Mouse (Mus musculus) forebrain, postnatal 0 days (tissue): ENCODE measurements at regions not wholly inside any gene's neighbourhood (a gene's known extent, or its start where the extent isn't known, plus 50 kb on each side); places are given as distances from the start of the nearest gene placed in this dataset.

Experiments used
- ATAC-seq: fragments of 200-750 bp; cut with Nextera tagmentation; 2 replicates; pipeline ENCODE4 v1.8.0; 2017; ENCODE audit warnings: mild to moderate bottlenecking, moderate library complexity
- DNase-seq: peaks from one replicate; pipeline ENCODE4 v3.0.0-alpha.2; 2015
- H3K27ac ChIP-seq: fragments of 300-500 bp; sonication (generic); 2 replicates; pipeline ENCODE4 v1.5.1; 2014; ENCODE audit warnings: low read depth, mild to moderate bottlenecking, antibody characterized with exemption, low read length, moderate library complexity, mixed read lengths
- H3K27me3 ChIP-seq: fragments of 300-500 bp; sonication (generic); 2 replicates; pipeline ENCODE4 v1.6.1; 2014; ENCODE audit warnings: mild to moderate bottlenecking, low read length, mixed read lengths; ENCODE audit not compliant: insufficient read depth
- H3K36me3 ChIP-seq: fragments of 300-500 bp; sonication (generic); 2 replicates; pipeline ENCODE4 v1.6.1; 2014; ENCODE audit warnings: mild to moderate bottlenecking, moderate library complexity; ENCODE audit not compliant: insufficient read depth
- H3K4me1 ChIP-seq: fragments of 300-500 bp; sonication (generic); 2 replicates; pipeline ENCODE4 v1.6.1; 2014; ENCODE audit warnings: antibody characterized with exemption; ENCODE audit not compliant: insufficient read depth
- H3K4me2 ChIP-seq: fragments of 300-500 bp; sonication (generic); 2 replicates; pipeline ENCODE4 v1.6.1; 2014; ENCODE audit warnings: low read depth, mild to moderate bottlenecking, moderate library complexity
- H3K4me3 ChIP-seq: fragments of 300-500 bp; sonication (generic); 2 replicates; pipeline ENCODE4 v1.5.1; 2014; ENCODE audit warnings: low read depth, low read length, mixed read lengths
- H3K9ac ChIP-seq: fragments of 300-500 bp; sonication (generic); 2 replicates; pipeline ENCODE4 v1.6.1; 2014; ENCODE audit warnings: mild to moderate bottlenecking
- H3K9me3 ChIP-seq: fragments of 300-500 bp; sonication (generic); 2 replicates; pipeline ENCODE4 v1.6.1; 2016; ENCODE audit warnings: low read length
- CTCF ChIP-seq: sonication (generic); IDR thresholded peaks from 2 replicates; pipeline ENCODE4 v1.5.1; 2016; ENCODE audit warnings: antibody characterized with exemption, control low read depth, low read depth
- WGBS: fragments of 180-500 bp; shearing (Covaris S2); extraction: QIAGEN DNeasy Blood & Tissue Kit; methylation state at CpG from one replicate; pipeline ENCODE4 v1.1.7; 2014; 5-methylcytosine and 5-hydroxymethylcytosine counted together

DNA sequence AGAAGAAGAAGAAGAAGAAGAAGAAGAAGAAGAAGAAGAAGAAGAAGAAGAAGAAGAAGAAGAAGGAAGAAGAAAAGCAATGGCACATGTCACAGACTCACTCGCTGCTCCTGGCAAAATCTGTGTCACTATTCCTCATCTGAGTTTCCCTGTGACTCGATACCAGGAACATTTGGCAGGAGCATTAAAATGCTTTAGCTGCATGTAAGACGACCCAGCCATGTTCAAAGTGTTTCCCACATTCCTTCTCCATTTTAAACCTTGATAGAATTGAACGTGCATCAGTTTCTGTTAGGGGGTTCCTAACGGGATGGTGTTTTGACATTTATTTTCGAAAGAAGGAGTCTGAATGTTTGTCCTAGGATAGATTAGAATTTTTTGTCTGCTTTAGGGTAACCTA is 51.2 kb upstream of the Pja2 start:
- 62% methylated on average over 6 of the region's 6 CpGs for WGBS
- H3K4me3 ChIP-seq, result no peak overlapping the region

GRCm38 (mm10) chr17:64383600-64383999 is 51.9 kb upstream of the Pja2 start:
- Histone ChIP-seq H3K4me2 (no peak overlapping the region), H3K4me3 (no peak overlapping the region), H3K36me3 (no peaks in the 10 kb centered on the region), H3K9ac (no peak overlapping the region), H3K27me3 (no peaks in the 10 kb centered on the region), H3K4me1 (no peaks in the 10 kb centered on the region), H3K27ac (no peak overlapping the region), H3K9me3 (no peaks in the 10 kb centered on the region)
- no peak for TF ChIP-seq CTCF
- DNase-seq, result no peak
- ATAC-seq, result no peak
- WGBS, result 94% methylated on average over 11 of the region's 11 CpGs

More for the DNA sequence above, 51.2 kb upstream of the Pja2 start:
- no peak for TF ChIP-seq CTCF
- Histone ChIP-seq H3K4me2 (no peak overlapping the region), H3K27ac (no peak overlapping the region), H3K36me3 (no peaks in the 10 kb centered on the region), H3K27me3 (no peaks in the 10 kb centered on the region), H3K4me1 (no peaks in the 10 kb centered on the region), H3K9ac (no peak overlapping the region), H3K9me3 (no peaks in the 10 kb centered on the region)
- ATAC-seq (no peak), DNase-seq (no peak)

DNA sequence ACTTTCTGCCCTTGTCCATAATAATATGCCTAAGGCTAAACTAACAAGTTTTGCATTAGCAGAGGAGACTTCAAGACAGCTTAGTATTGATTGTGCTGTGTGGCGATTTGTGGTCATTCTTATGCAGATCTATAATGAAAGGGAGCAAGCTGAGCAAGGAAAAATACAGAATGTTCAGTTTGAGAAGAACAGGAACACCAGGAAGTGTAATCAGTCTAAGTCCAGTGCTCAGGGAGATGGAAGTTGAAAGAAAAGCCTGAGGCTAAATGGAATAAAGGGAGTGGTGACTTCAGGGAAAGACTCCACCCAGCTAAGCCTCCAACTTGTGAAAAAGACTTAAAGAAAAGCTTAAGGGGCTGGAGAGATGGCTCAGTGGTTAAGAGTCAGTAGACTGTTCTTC is 58.6 kb upstream of the Pja2 start:
- no peaks in the 10 kb centered on the region for H3K36me3 ChIP-seq
- 74% methylated on average over 1 of the region's 1 CpGs for WGBS
- no peak for TF ChIP-seq CTCF
- no peak for DNase-seq
- H3K4me2 ChIP-seq, result no peak overlapping the region
- ATAC-seq, result no peak
- no peaks in the 10 kb centered on the region for H3K9me3 ChIP-seq
- H3K4me1 ChIP-seq, result no peaks in the 10 kb centered on the region
- no peaks in the 10 kb centered on the region for H3K27me3 ChIP-seq
- no peak overlapping the region for H3K27ac ChIP-seq
- H3K9ac ChIP-seq, result no peak overlapping the region
- no peak overlapping the region for H3K4me3 ChIP-seq

GRCm38 (mm10) chr17:64397254-64397897 is 65.7 kb upstream of the Pja2 start:
- Histone ChIP-seq H3K9ac (no peak overlapping the region), H3K4me1 (no peaks in the 10 kb centered on the region), H3K27ac (no peak overlapping the region), H3K27me3 (no peaks in the 10 kb centered on the region), H3K36me3 (no peaks in the 10 kb centered on the region), H3K4me2 (no peak overlapping the region), H3K4me3 (no peak overlapping the region), H3K9me3 (no peaks in the 10 kb centered on the region)
- ATAC-seq, result no peak
- no peak for DNase-seq
- no peak for TF ChIP-seq CTCF
- WGBS, result 59% methylated on average over 12 of the region's 12 CpGs

DNA sequence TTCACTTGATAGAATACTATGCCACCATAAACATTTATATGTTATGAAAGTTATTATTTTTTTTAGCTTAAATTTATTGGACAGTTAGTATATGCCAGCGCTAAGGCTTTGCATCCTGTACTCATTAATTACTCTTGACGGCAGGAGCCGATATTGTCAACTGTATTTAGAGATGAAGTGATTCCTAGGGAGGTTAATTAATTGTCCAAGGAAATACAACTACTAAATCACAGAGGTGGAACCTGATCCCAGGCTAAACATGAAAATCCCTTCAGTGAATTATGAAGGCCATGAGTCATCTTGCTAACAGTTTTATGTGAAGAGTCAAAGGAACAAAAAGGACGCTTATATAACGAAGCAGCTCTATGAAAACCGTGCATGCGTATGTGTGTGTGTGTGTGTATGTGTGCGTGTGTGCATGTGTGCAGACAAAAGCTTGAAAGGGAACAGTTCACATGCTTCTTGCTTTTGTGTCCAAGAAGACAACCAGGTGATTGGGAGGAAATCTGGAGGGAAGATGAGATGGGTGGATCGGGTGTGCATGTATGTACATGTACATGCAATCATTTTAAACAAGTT is 66.5 kb upstream of the Pja2 start:
- no peak overlapping the region for H3K4me3 ChIP-seq
- DNase-seq (no peak), ATAC-seq (no peak)
- no peak overlapping the region for H3K4me2 ChIP-seq
- H3K36me3 ChIP-seq, result no peaks in the 10 kb centered on the region
- H3K4me1 ChIP-seq, result no peaks in the 10 kb centered on the region
- H3K27ac ChIP-seq, result no peak overlapping the region
- 69% methylated on average over 9 of the region's 9 CpGs for WGBS
- no peaks in the 10 kb centered on the region for H3K9me3 ChIP-seq
- no peak for TF ChIP-seq CTCF
- H3K27me3 ChIP-seq, result no peaks in the 10 kb centered on the region
- no peak overlapping the region for H3K9ac ChIP-seq

DNA sequence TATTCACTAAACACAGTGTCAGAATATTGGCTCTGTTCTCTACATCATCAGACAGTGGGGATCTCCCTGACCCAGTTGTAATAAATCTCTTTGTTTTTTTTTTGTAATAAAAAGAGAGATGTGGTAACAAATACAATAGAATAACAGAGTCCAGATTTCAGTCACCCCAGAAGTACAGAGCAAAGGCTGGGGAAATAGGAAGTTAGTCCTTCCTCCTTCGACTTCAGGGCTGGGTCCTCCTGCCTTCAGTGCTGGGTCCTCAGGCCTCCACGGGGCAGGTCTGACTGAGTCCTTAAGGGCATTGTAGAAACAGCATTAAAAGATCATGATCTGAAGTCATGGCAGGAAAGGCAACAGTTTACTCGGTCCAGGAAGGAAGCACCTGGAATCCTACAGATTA is 67.0 kb upstream of the Pja2 start:
- H3K9me3 ChIP-seq, result no peaks in the 10 kb centered on the region
- ATAC-seq, result no peak
- H3K9ac ChIP-seq, result no peak overlapping the region
- H3K4me1 ChIP-seq, result no peaks in the 10 kb centered on the region
- no peaks in the 10 kb centered on the region for H3K27me3 ChIP-seq
- no peak for DNase-seq
- H3K4me3 ChIP-seq, result no peak overlapping the region
- H3K27ac ChIP-seq, result no peak overlapping the region
- no peaks in the 10 kb centered on the region for H3K36me3 ChIP-seq
- no peak for TF ChIP-seq CTCF
- H3K4me2 ChIP-seq, result no peak overlapping the region
- 80% methylated on average over 3 of the region's 3 CpGs for WGBS

GRCm38 (mm10) chr17:64406742-64407254 is 75.1 kb upstream of the Pja2 start:
- H3K36me3 ChIP-seq, result no peaks in the 10 kb centered on the region
- H3K27me3 ChIP-seq, result no peaks in the 10 kb centered on the region
- H3K9me3 ChIP-seq, result no peaks in the 10 kb centered on the region
- H3K4me1 ChIP-seq, result peaks cover 3% of the 10 kb centered on the region; the same call in 1 of the 2 replicates
- no peak overlapping the region for H3K4me3 ChIP-seq
- ATAC-seq (peak; percentile 2; the same call in 1 of the 2 replicates), DNase-seq (no peak)
- H3K9ac ChIP-seq, result no peak overlapping the region
- no peak for TF ChIP-seq CTCF
- H3K27ac ChIP-seq, result no peak overlapping the region
- 37% methylated on average over 5 of the region's 5 CpGs for WGBS
- peak overlapping the region; percentile 24; the same call in 1 of the 2 replicates for H3K4me2 ChIP-seq
